Mouse (Mus musculus) kidney, postnatal 14 days (tissue): ENCODE measurements around the gene Csrp3.

Experiments
- DNase-seq: peaks from one replicate; pipeline ENCODE4 v3.0.0; 2022; ENCODE audit warnings: mixed read lengths

Csrp3 gene

GRCm38 (mm10) chr7:48864671-48865458 is 17.0 kb upstream of the Csrp3 start:
- DNase-seq = no peak

GRCm38 (mm10) chr7:48864199-48864598 is 16.4 kb upstream of the Csrp3 start:
- DNase-seq = no peak

- no peak for DNase-seq
Observed at GRCm38 (mm10) chr7:48861796-48862195, 14.0 kb upstream of the Csrp3 start.

GRCm38 (mm10) chr7:48860948-48861347 is 13.1 kb upstream of the Csrp3 start:
- DNase-seq = no peak

GRCm38 (mm10) chr7:48859362-48859761 is 11.5 kb upstream of the Csrp3 start:
- no peak for DNase-seq

- DNase-seq = no peak
Observed at GRCm38 (mm10) chr7:48858257-48858656, 10.4 kb upstream of the Csrp3 start.

- DNase-seq = no peak
Observed at GRCm38 (mm10) chr7:48855461-48855860, 7.6 kb upstream of the Csrp3 start.

GRCm38 (mm10) chr7:48853496-48853895 is 5.7 kb upstream of the Csrp3 start:
- DNase-seq = no peak

- DNase-seq = no peak
Observed at GRCm38 (mm10) chr7:48851529-48852104, 3.8 kb upstream of the Csrp3 start.

GRCm38 (mm10) chr7:48846755-48847154 is 1.1 kb downstream of the Csrp3 start:
- no peak for DNase-seq

- DNase-seq = no peak
Observed at GRCm38 (mm10) chr7:48845213-48845973, 2.4 kb downstream of the Csrp3 start.

- DNase-seq = no peak
Observed at GRCm38 (mm10) chr7:48843541-48843940, 4.3 kb downstream of the Csrp3 start.

- DNase-seq = no peak
Observed at GRCm38 (mm10) chr7:48842353-48842752, 5.5 kb downstream of the Csrp3 start.

- DNase-seq = no peak
Observed at GRCm38 (mm10) chr7:48841538-48841937, 6.3 kb downstream of the Csrp3 start.

- DNase-seq = no peak
Observed at GRCm38 (mm10) chr7:48840545-48840944, 7.3 kb downstream of the Csrp3 start.

- no peak for DNase-seq
Observed at GRCm38 (mm10) chr7:48838434-48838833, 9.4 kb downstream of the Csrp3 start.

- no peak for DNase-seq
Observed at GRCm38 (mm10) chr7:48836949-48837348, 10.9 kb downstream of the Csrp3 start.

- DNase-seq = no peak
Observed at GRCm38 (mm10) chr7:48834989-48835626, 12.7 kb downstream of the Csrp3 start.

- DNase-seq = no peak
Observed at GRCm38 (mm10) chr7:48834371-48834970, 13.4 kb downstream of the Csrp3 start.

GRCm38 (mm10) chr7:48832735-48833134 is 15.1 kb downstream of the Csrp3 start:
- no peak for DNase-seq

GRCm38 (mm10) chr7:48830395-48830794 is 17.4 kb downstream of the Csrp3 start:
- no peak for DNase-seq

GRCm38 (mm10) chr7:48829177-48829910 is 18.5 kb downstream of the Csrp3 start:
- no peak for DNase-seq
